Mouse (Mus musculus) midbrain, postnatal 0 days (tissue): ENCODE measurements at regions not wholly inside any gene's neighbourhood (a gene's known extent, or its start where the extent isn't known, plus 50 kb on each side); places are given as distances from the start of the nearest gene placed in this dataset.

Experiments used
- ATAC-seq: fragments of 200-750 bp; cut with Nextera tagmentation; 2 replicates; pipeline ENCODE4 v1.8.0; 2017; ENCODE audit warnings: moderate number of reproducible peaks, mild to moderate bottlenecking, moderate TSS enrichment, moderate library complexity; ENCODE audit not compliant: low FRiP score
- DNase-seq: peaks from one replicate; pipeline ENCODE4 v3.0.0-alpha.2; 2015; ENCODE audit warnings: low spot score
- H3K27ac ChIP-seq: fragments of 300-500 bp; sonication (generic); 2 replicates; pipeline ENCODE4 v1.5.1; 2014; ENCODE audit warnings: low read depth, mild to moderate bottlenecking, low read length, mixed read lengths
- H3K27me3 ChIP-seq: fragments of 300-500 bp; sonication (generic); 2 replicates; pipeline ENCODE4 v1.6.1; 2014; ENCODE audit warnings: low read length, control low read depth, mixed read lengths; ENCODE audit not compliant: insufficient read depth
- H3K36me3 ChIP-seq: fragments of 300-500 bp; sonication (generic); 2 replicates; pipeline ENCODE4 v1.6.1; 2014; ENCODE audit warnings: low read length, control low read depth, mixed read lengths; ENCODE audit not compliant: insufficient read depth
- H3K4me1 ChIP-seq: fragments of 300-500 bp; sonication (generic); 2 replicates; pipeline ENCODE4 v1.6.1; 2014; ENCODE audit warnings: mild to moderate bottlenecking, control low read depth, antibody characterized with exemption, low read length, mixed read lengths; ENCODE audit not compliant: insufficient read depth
- H3K4me2 ChIP-seq: fragments of 300-500 bp; sonication (generic); 2 replicates; pipeline ENCODE4 v1.6.1; 2014; ENCODE audit warnings: low read depth, mild to moderate bottlenecking, low read length, mixed read lengths; ENCODE audit not compliant: poor library complexity, severe bottlenecking
- H3K4me3 ChIP-seq: fragments of 300-500 bp; sonication (generic); 2 replicates; pipeline ENCODE4 v1.5.1; 2014; ENCODE audit warnings: low read depth, mild to moderate bottlenecking, low read length, moderate library complexity
- H3K9ac ChIP-seq: fragments of 300-500 bp; sonication (generic); replicated peaks from 2 replicates; pipeline ENCODE4 v1.6.1; 2014; ENCODE audit warnings: mild to moderate bottlenecking, low read length, moderate library complexity, mixed read lengths; ENCODE audit not compliant: poor library complexity, severe bottlenecking
- H3K9me3 ChIP-seq: fragments of 300-500 bp; sonication (generic); 2 replicates; pipeline ENCODE4 v1.6.1; 2016; ENCODE audit warnings: low read length, control low read depth
- CTCF ChIP-seq: IDR thresholded peaks from 2 replicates; pipeline ENCODE4 v1.5.1; 2016; ENCODE audit warnings: antibody characterized with exemption, mild to moderate bottlenecking
- WGBS: fragments of 180-500 bp; shearing (Covaris S2); extraction: QIAGEN DNeasy Blood & Tissue Kit; methylation state at CpG from one replicate; pipeline ENCODE4 v1.1.7; 2014; 5-methylcytosine and 5-hydroxymethylcytosine counted together

- no peak for TF ChIP-seq CTCF
- 79% methylated on average over 7 of the region's 7 CpGs for WGBS
Measured at GRCm38 (mm10) chr19:56135306-56135928, 151.5 kb upstream of the Habp2 start.

GRCm38 (mm10) chr19:56140540-56140939, 146.4 kb upstream of the Habp2 start:
- no peak for ATAC-seq
- TF ChIP-seq CTCF: peak; percentile 42
- H3K4me1 ChIP-seq: no peaks in the 10 kb centered on the region
- H3K36me3 ChIP-seq: no peaks in the 10 kb centered on the region
- no peak overlapping the region for H3K4me2 ChIP-seq
- DNase-seq: no peak
- WGBS: 78% methylated on average over 2 of the region's 2 CpGs
- H3K4me3 ChIP-seq: no peak overlapping the region
- peaks cover 7% of the 10 kb centered on the region; the same call in 1 of the 2 replicates for H3K9me3 ChIP-seq
- H3K27me3 ChIP-seq: no peaks in the 10 kb centered on the region
- no peak overlapping the region for H3K27ac ChIP-seq
- H3K9ac ChIP-seq: no peak overlapping the region

More at GRCm38 (mm10) chr19:56135306-56135928, 151.5 kb upstream of the Habp2 start:
- no peak overlapping the region for H3K9ac ChIP-seq
- no peaks in the 10 kb centered on the region for H3K9me3 ChIP-seq
- DNase-seq (no peak), ATAC-seq (no peak)
- no peak overlapping the region for H3K4me3 ChIP-seq
- H3K27me3 ChIP-seq: no peaks in the 10 kb centered on the region
- 0 out of 2 replicates have a peak, but pooled peaks cover 3% of the 10 kb centered on the region for H3K4me1 ChIP-seq
- no peaks in the 10 kb centered on the region for H3K36me3 ChIP-seq
- no peak overlapping the region for H3K4me2 ChIP-seq
- H3K27ac ChIP-seq: no peak overlapping the region

GRCm38 (mm10) chr19:56144221-56144620, 142.7 kb upstream of the Habp2 start:
- WGBS: 87% methylated on average over 5 of the region's 5 CpGs
- H3K9ac ChIP-seq: no peak overlapping the region
- no peaks in the 10 kb centered on the region for H3K4me1 ChIP-seq
- no peak overlapping the region for H3K4me2 ChIP-seq
- ATAC-seq (no peak), DNase-seq (no peak)
- H3K4me3 ChIP-seq: no peak overlapping the region
- TF ChIP-seq CTCF: no peak
- H3K36me3 ChIP-seq: no peaks in the 10 kb centered on the region
- no peaks in the 10 kb centered on the region for H3K27me3 ChIP-seq
- H3K9me3 ChIP-seq: peaks cover 7% of the 10 kb centered on the region; the same call in 1 of the 2 replicates
- H3K27ac ChIP-seq: no peak overlapping the region

GRCm38 (mm10) chr19:56157120-56157519, 129.8 kb upstream of the Habp2 start:
- DNase-seq (no peak), ATAC-seq (no peak)
- TF ChIP-seq CTCF: no peak
- no peak overlapping the region for H3K9ac ChIP-seq
- H3K27me3 ChIP-seq: no peaks in the 10 kb centered on the region
- H3K4me3 ChIP-seq: no peak overlapping the region
- no peaks in the 10 kb centered on the region for H3K36me3 ChIP-seq
- no peaks in the 10 kb centered on the region for H3K4me1 ChIP-seq
- WGBS: 77% methylated on average over 6 of the region's 6 CpGs
- no peak overlapping the region for H3K4me2 ChIP-seq
- H3K9me3 ChIP-seq: no peaks in the 10 kb centered on the region
- no peak overlapping the region for H3K27ac ChIP-seq

GRCm38 (mm10) chr19:56162156-56162555, 124.8 kb upstream of the Habp2 start:
- Histone ChIP-seq H3K4me1 (no peaks in the 10 kb centered on the region), H3K9me3 (no peaks in the 10 kb centered on the region), H3K4me2 (no peak overlapping the region), H3K27ac (no peak overlapping the region), H3K9ac (no peak overlapping the region), H3K36me3 (no peaks in the 10 kb centered on the region), H3K4me3 (no peak overlapping the region), H3K27me3 (no peaks in the 10 kb centered on the region)
- no peak for TF ChIP-seq CTCF
- WGBS: 93% methylated on average over 3 of the region's 3 CpGs
- DNase-seq (no peak), ATAC-seq (no peak)

GRCm38 (mm10) chr19:56169133-56169997, 117.6 kb upstream of the Habp2 start:
- Histone ChIP-seq H3K4me1 (no peaks in the 10 kb centered on the region), H3K4me2 (no peak overlapping the region), H3K9me3 (peaks cover 5% of the 10 kb centered on the region; the same call in 1 of the 2 replicates), H3K4me3 (no peak overlapping the region), H3K36me3 (no peaks in the 10 kb centered on the region), H3K27ac (no peak overlapping the region), H3K27me3 (no peaks in the 10 kb centered on the region), H3K9ac (no peak overlapping the region)
- WGBS: 79% methylated on average over 5 of the region's 5 CpGs
- no peak for DNase-seq
- TF ChIP-seq CTCF: no peak
- no peak for ATAC-seq
